Mouse (Mus musculus) hindbrain, embryonic 13.5 days (tissue): ENCODE data around the gene Bicd1. TPM values are rescaled to one million over a fixed set of nuclear protein-coding genes. Genes with fewer than 3 reads are reported as not detected.
"Not testable (repeated sequence)": the region's sequence is repeated elsewhere in the genome, so short reads cannot be mapped to it uniquely, and the experiment has no call there.

Experiments
- ATAC-seq: fragments of 200-750 bp; cut with Nextera tagmentation; 2 replicates; pipeline ENCODE4 v1.8.0; 2017; ENCODE audit warnings: moderate TSS enrichment; ENCODE audit not compliant: low FRiP score
- H3K27ac ChIP-seq: fragments of 300-500 bp; sonication (generic); 2 replicates; pipeline ENCODE4 v1.5.1; 2015; ENCODE audit warnings: inconsistent platforms, mild to moderate bottlenecking, moderate library complexity
- H3K27me3 ChIP-seq: fragments of 300-500 bp; sonication (generic); 2 replicates; pipeline ENCODE4 v1.6.1; 2015; ENCODE audit warnings: mild to moderate bottlenecking, inconsistent platforms
- H3K36me3 ChIP-seq: fragments of 300-500 bp; sonication (generic); 2 replicates; pipeline ENCODE4 v1.6.1; 2015; ENCODE audit warnings: mild to moderate bottlenecking, inconsistent platforms
- H3K4me1 ChIP-seq: fragments of 300-500 bp; sonication (generic); replicated peaks from 2 replicates; pipeline ENCODE4 v1.6.1; 2015; ENCODE audit warnings: inconsistent platforms
- H3K4me2 ChIP-seq: fragments of 300-500 bp; sonication (generic); 2 replicates; pipeline ENCODE4 v1.6.1; 2015; ENCODE audit warnings: inconsistent platforms, mild to moderate bottlenecking, moderate library complexity
- H3K4me3 ChIP-seq: fragments of 300-500 bp; sonication (generic); 2 replicates; pipeline ENCODE4 v1.5.1; 2015; ENCODE audit warnings: mild to moderate bottlenecking, inconsistent platforms
- H3K9ac ChIP-seq: fragments of 300-500 bp; sonication (generic); 2 replicates; pipeline ENCODE4 v1.6.1; 2015; ENCODE audit warnings: mild to moderate bottlenecking, inconsistent platforms
- H3K9me3 ChIP-seq: fragments of 300-500 bp; sonication (generic); 2 replicates; pipeline ENCODE4 v1.6.1; 2016; ENCODE audit warnings: inconsistent platforms
- WGBS: fragments of 180-500 bp; shearing (Covaris S2); methylation state at CpG from one replicate; pipeline ENCODE4 v1.1.7; 2015; 5-methylcytosine and 5-hydroxymethylcytosine counted together
- polyA plus RNA-seq: library from polyadenylated mRNA; unstranded; fragments of >200 nt; fragmentation: Nextera tagmentation; extraction: Ambion mirVana; gene quantifications from 2 replicates; pipeline ENCODE4 v1.2.1, GENCODE M21; 2015

The Bicd1 gene
- polyA plus RNA-seq, 1 experiment from 2014 or later: 41.0 TPM

- H3K4me2 ChIP-seq: no peak overlapping the region
- 88% methylated on average over 1 of the region's 1 CpGs for whole genome bisulfite sequencing
- H3K4me3 ChIP-seq: no peak overlapping the region
- ATAC-seq: no peak
- peaks cover 17% of the 10 kb centered on the region for H3K9me3 ChIP-seq
- H3K27me3 ChIP-seq: no peaks in the 10 kb centered on the region
- H3K9ac ChIP-seq: no peak overlapping the region
- H3K36me3 ChIP-seq: peaks cover 19% of the 10 kb centered on the region
- peaks cover 3% of the 10 kb centered on the region for H3K4me1 ChIP-seq
- no peak overlapping the region for H3K27ac ChIP-seq
Observed at GRCm38 (mm10) chr6:149439140-149439539, 30.5 kb downstream of the Bicd1 start.

GRCm38 (mm10) chr6:149442884-149443283 lies 34.2 kb downstream of the Bicd1 start:
- no peaks in the 10 kb centered on the region for H3K27me3 ChIP-seq
- H3K9ac ChIP-seq: no peak overlapping the region
- ATAC-seq: peak; percentile 80
- no peak overlapping the region for H3K4me3 ChIP-seq
- H3K4me2 ChIP-seq: no peak overlapping the region
- no peaks in the 10 kb centered on the region for H3K9me3 ChIP-seq
- H3K4me1 ChIP-seq: peaks cover 15% of the 10 kb centered on the region
- H3K36me3 ChIP-seq: no peaks in the 10 kb centered on the region
- no peak overlapping the region for H3K27ac ChIP-seq
- WGBS: 28% methylated on average over 1 of the region's 1 CpGs

GRCm38 (mm10) chr6:149445854-149446253 lies 37.2 kb downstream of the Bicd1 start:
- WGBS: 79% methylated on average over 10 of the region's 10 CpGs
- Histone ChIP-seq H3K36me3 (no peaks in the 10 kb centered on the region), H3K9me3 (no peaks in the 10 kb centered on the region), H3K4me1 (peaks cover 15% of the 10 kb centered on the region), H3K9ac (no peak overlapping the region), H3K4me3 (no peak overlapping the region), H3K4me2 (no peak overlapping the region), H3K27me3 (no peaks in the 10 kb centered on the region), H3K27ac (0 out of 2 replicates have a peak overlapping the region, but pooled peaks have one; percentile 18)
- ATAC-seq: no peak

GRCm38 (mm10) chr6:149457324-149457723 lies 48.6 kb downstream of the Bicd1 start:
- H3K36me3 ChIP-seq: no peaks in the 10 kb centered on the region
- no peaks in the 10 kb centered on the region for H3K27me3 ChIP-seq
- H3K4me1 ChIP-seq: no peaks in the 10 kb centered on the region
- no peaks in the 10 kb centered on the region for H3K9me3 ChIP-seq
- no peak for ATAC-seq
- no peak overlapping the region for H3K9ac ChIP-seq
- no peak overlapping the region for H3K27ac ChIP-seq
- no peak overlapping the region for H3K4me3 ChIP-seq
- no peak overlapping the region for H3K4me2 ChIP-seq

GRCm38 (mm10) chr6:149460971-149461370 lies 52.3 kb downstream of the Bicd1 start:
- Histone ChIP-seq H3K27me3 (no peaks in the 10 kb centered on the region), H3K9me3 (no peaks in the 10 kb centered on the region), H3K27ac (no peak overlapping the region), H3K4me3 (no peak overlapping the region), H3K36me3 (peaks cover 5% of the 10 kb centered on the region; the same call in 1 of the 2 replicates), H3K4me2 (no peak overlapping the region), H3K9ac (no peak overlapping the region), H3K4me1 (no peaks in the 10 kb centered on the region)
- no peak for ATAC-seq
- WGBS: 5% methylated on average over 1 of the region's 1 CpGs

GRCm38 (mm10) chr6:149471477-149471876 lies 62.8 kb downstream of the Bicd1 start:
- Histone ChIP-seq H3K27me3 (no peaks in the 10 kb centered on the region), H3K27ac (no peak overlapping the region), H3K36me3 (no peaks in the 10 kb centered on the region), H3K4me1 (no peaks in the 10 kb centered on the region), H3K4me2 (no peak overlapping the region), H3K9me3 (no peaks in the 10 kb centered on the region), H3K4me3 (no peak overlapping the region), H3K9ac (no peak overlapping the region)
- no peak for ATAC-seq
- 83% methylated on average over 15 of the region's 15 CpGs for WGBS

- 72% methylated on average over 6 of the region's 6 CpGs for WGBS
- H3K4me2 ChIP-seq, H3K36me3 ChIP-seq, H3K27me3 ChIP-seq, H3K9ac ChIP-seq, ATAC-seq, H3K9me3 ChIP-seq, H3K4me1 ChIP-seq, H3K27ac ChIP-seq, H3K4me3 ChIP-seq: not testable (repeated sequence)
Observed at GRCm38 (mm10) chr6:149472441-149472840, 63.8 kb downstream of the Bicd1 start.

GRCm38 (mm10) chr6:149481868-149482267 lies 73.2 kb downstream of the Bicd1 start:
- not testable (repeated sequence) for H3K4me1 ChIP-seq, H3K4me2 ChIP-seq, ATAC-seq, H3K9me3 ChIP-seq, H3K4me3 ChIP-seq, H3K9ac ChIP-seq, H3K27me3 ChIP-seq, H3K36me3 ChIP-seq, H3K27ac ChIP-seq
- 97% methylated on average over 5 of the region's 5 CpGs for WGBS

GRCm38 (mm10) chr6:149494662-149495061 lies 86.0 kb downstream of the Bicd1 start:
- Histone ChIP-seq H3K4me2 (no peak overlapping the region), H3K4me3 (no peak overlapping the region), H3K36me3 (peaks cover 25% of the 10 kb centered on the region), H3K27ac (no peak overlapping the region), H3K4me1 (no peaks in the 10 kb centered on the region), H3K27me3 (no peaks in the 10 kb centered on the region), H3K9ac (no peak overlapping the region), H3K9me3 (no peaks in the 10 kb centered on the region)
- ATAC-seq: no peak
- WGBS: 95% methylated on average over 2 of the region's 2 CpGs

- H3K9me3 ChIP-seq: no peaks in the 10 kb centered on the region
- peaks cover 25% of the 10 kb centered on the region for H3K36me3 ChIP-seq
- no peak overlapping the region for H3K4me3 ChIP-seq
- no peak overlapping the region for H3K9ac ChIP-seq
- no peak overlapping the region for H3K4me2 ChIP-seq
- no peaks in the 10 kb centered on the region for H3K4me1 ChIP-seq
- H3K27ac ChIP-seq: no peak overlapping the region
- ATAC-seq: no peak
- no peaks in the 10 kb centered on the region for H3K27me3 ChIP-seq
Observed at GRCm38 (mm10) chr6:149495925-149496324, 87.2 kb downstream of the Bicd1 start.

- no peak overlapping the region for H3K27ac ChIP-seq
- H3K4me1 ChIP-seq: peaks cover 13% of the 10 kb centered on the region
- peak; percentile 99 for ATAC-seq
- H3K9ac ChIP-seq: peak overlapping the region; percentile 58
- no peaks in the 10 kb centered on the region for H3K27me3 ChIP-seq
- no peaks in the 10 kb centered on the region for H3K36me3 ChIP-seq
- H3K4me2 ChIP-seq: peak overlapping the region; percentile 69
- H3K4me3 ChIP-seq: peak overlapping the region; percentile 47
- WGBS: 2% methylated on average over 19 of the region's 19 CpGs
- no peaks in the 10 kb centered on the region for H3K9me3 ChIP-seq
Observed at GRCm38 (mm10) chr6:149565720-149566498, 157.2 kb downstream of the Bicd1 start.

- no peaks in the 10 kb centered on the region for H3K36me3 ChIP-seq
- no peak overlapping the region for H3K9ac ChIP-seq
- no peak overlapping the region for H3K4me3 ChIP-seq
- no peak overlapping the region for H3K27ac ChIP-seq
- H3K4me2 ChIP-seq: no peak overlapping the region
- peaks cover 13% of the 10 kb centered on the region for H3K4me1 ChIP-seq
- H3K27me3 ChIP-seq: no peaks in the 10 kb centered on the region
- no peaks in the 10 kb centered on the region for H3K9me3 ChIP-seq
- no peak for ATAC-seq
- WGBS: 92% methylated on average over 1 of the region's 1 CpGs
Observed at GRCm38 (mm10) chr6:149567219-149567618, 158.5 kb downstream of the Bicd1 start.

GRCm38 (mm10) chr6:149574288-149574687 lies 165.6 kb downstream of the Bicd1 start:
- Histone ChIP-seq H3K27me3 (no peaks in the 10 kb centered on the region), H3K36me3 (no peaks in the 10 kb centered on the region), H3K4me3 (no peak overlapping the region), H3K9me3 (no peaks in the 10 kb centered on the region), H3K4me2 (no peak overlapping the region), H3K4me1 (no peaks in the 10 kb centered on the region), H3K9ac (no peak overlapping the region), H3K27ac (no peak overlapping the region)
- WGBS: 93% methylated on average over 1 of the region's 1 CpGs
- no peak for ATAC-seq
